8 mouse cellular contexts compared by ENCODE assay signal in genomic region chr12:89450667-89451298, GRCm38 (mm10).
DNase-seq lines count a peak whose midpoint lies in the region; ATAC-seq and TF ChIP-seq lines count a peak whose summit lies in the region.

No protein-coding gene starts in this region.

- no peaks in the 10 kb centered on the region for H3K27me3 ChIP-seq in liver, adult 2 months (ENCODE audit: control insufficient read depth, insufficient read depth, low read length)
- no peaks in the 10 kb centered on the region for H3K27me3 ChIP-seq in liver, embryonic 12.5 days (replicated peaks)
- no peaks in the 10 kb centered on the region for H3K27me3 ChIP-seq in hindbrain, embryonic 15.5 days
- no peaks in the 10 kb centered on the region for H3K27me3 ChIP-seq in neural tube, embryonic 14.5 days (ENCODE audit: control insufficient read depth, insufficient read depth, low read length)

- no peaks in the 10 kb centered on the region for H3K4me1 ChIP-seq in liver, adult 2 months (ENCODE audit: control insufficient read depth, insufficient read depth, low read length)
- H3K4me1 ChIP-seq in liver, embryonic 12.5 days: no peaks in the 10 kb centered on the region
- H3K4me1 ChIP-seq in hindbrain, embryonic 15.5 days (replicated peaks): no peaks in the 10 kb centered on the region
- H3K4me1 ChIP-seq in neural tube, embryonic 14.5 days (ENCODE audit: control insufficient read depth, insufficient read depth, low read length): no peaks in the 10 kb centered on the region

- no peaks in the 10 kb centered on the region for H3K36me3 ChIP-seq in liver, adult 2 months (ENCODE audit: control insufficient read depth, insufficient read depth, low read length)
- H3K36me3 ChIP-seq in liver, embryonic 12.5 days: no peaks in the 10 kb centered on the region
- no peaks in the 10 kb centered on the region for H3K36me3 ChIP-seq in hindbrain, embryonic 15.5 days
- no peaks in the 10 kb centered on the region for H3K36me3 ChIP-seq in neural tube, embryonic 14.5 days (ENCODE audit: control insufficient read depth, insufficient read depth, low read length)

- H3K4me2 ChIP-seq in liver, embryonic 12.5 days: no peak overlapping the region
- no peak overlapping the region for H3K4me2 ChIP-seq in hindbrain, embryonic 15.5 days
- no peak overlapping the region for H3K4me2 ChIP-seq in neural tube, embryonic 14.5 days (ENCODE audit: low read depth, low read length)

- no peaks in the 10 kb centered on the region for H3K9me3 ChIP-seq in liver, embryonic 12.5 days (replicated peaks)
- H3K9me3 ChIP-seq in hindbrain, embryonic 15.5 days: no peaks in the 10 kb centered on the region
- no peaks in the 10 kb centered on the region for H3K9me3 ChIP-seq in neural tube, embryonic 14.5 days (ENCODE audit: control insufficient read depth, low read length)

- H3K4me3 ChIP-seq in liver, adult 2 months (ENCODE audit: insufficient read depth, low read depth, low read length): no peak overlapping the region
- no peak overlapping the region for H3K4me3 ChIP-seq in liver, embryonic 12.5 days
- no peak overlapping the region for H3K4me3 ChIP-seq in hindbrain, embryonic 15.5 days
- no peak overlapping the region for H3K4me3 ChIP-seq in neural tube, embryonic 14.5 days (ENCODE audit: low read depth, low read length)

- 6% methylated on average over 2 of the region's 2 CpGs for WGBS in liver, adult 2 months
- 6% methylated on average over 2 of the region's 2 CpGs for WGBS in liver, embryonic 12.5 days (ENCODE audit: insufficient replicate concordance)
- WGBS in hindbrain, embryonic 15.5 days: 0% methylated on average over 2 of the region's 2 CpGs
- 3% methylated on average over 2 of the region's 2 CpGs for WGBS in neural tube, embryonic 14.5 days

- no peaks in the 10 kb centered on the region for H3K79me2 ChIP-seq in liver, adult 2 months (ENCODE audit: control insufficient read depth, insufficient read depth, low read length)

- no peak for TF ChIP-seq POLR2A in liver, adult 2 months (IDR thresholded peaks at IDR 0.05; ENCODE audit: extremely low read depth, insufficient read depth, low read length)

- peak; percentile 38; the same call in 1 of the 2 replicates for TF ChIP-seq CTCF in liver, adult 2 months (IDR thresholded peaks at IDR 0.05; ENCODE audit: low read depth, low read length)

- H3K27ac ChIP-seq in liver, adult 2 months (replicated peaks; ENCODE audit: insufficient read depth, low read depth, low read length): no peak overlapping the region
- H3K27ac ChIP-seq in liver, embryonic 12.5 days: no peak overlapping the region
- H3K27ac ChIP-seq in hindbrain, embryonic 15.5 days (replicated peaks): no peak overlapping the region
- no peak overlapping the region for H3K27ac ChIP-seq in neural tube, embryonic 14.5 days (ENCODE audit: low read depth, low read length)

- no peak for ATAC-seq in liver, embryonic 12.5 days
- ATAC-seq in hindbrain, embryonic 15.5 days (ENCODE audit: low FRiP score, low read depth): peak; percentile 81; the same call in 1 of the 2 replicates
- peak; percentile 73 for ATAC-seq in neural tube, embryonic 14.5 days (ENCODE audit: low read depth)
- ATAC-seq in erythroid progenitor cell, adult 5-6 weeks (replicated peaks; ENCODE audit: low FRiP score, poor library complexity, severe bottlenecking): no peak

- no peak overlapping the region for H3K9ac ChIP-seq in liver, adult 2 months (ENCODE audit: low read depth, low read length)
- H3K9ac ChIP-seq in liver, embryonic 12.5 days: no peak overlapping the region
- H3K9ac ChIP-seq in hindbrain, embryonic 15.5 days: no peak overlapping the region
- H3K9ac ChIP-seq in neural tube, embryonic 14.5 days (replicated peaks; ENCODE audit: low read depth, low read length): no peak overlapping the region

- peak; percentile 12 for DNase-seq in liver, adult 2 months (ENCODE audit: extremely low read depth, low read depth, low spot score)
- peak; percentile 38 for DNase-seq in R1 (ENCODE audit: low read depth, low spot score)
- peak; percentile 45 for DNase-seq in embryo, embryonic 11.5 days (ENCODE audit: low read depth, low spot score)
- DNase-seq in left cerebral cortex, postnatal 25 days (ENCODE audit: low spot score in 2 of 2): peak; percentile 68 to 82

- intact Hi-C loops in left cerebral cortex, postnatal 25 days (cut with DNase I): no loop called here

Comparison
In these comparisons a context has a peak if more than half of its experiments do, and no peak if none do; other contexts are left out.
1. DNase-seq: peak in every context shown above with its lines; median percentile 75 in left cerebral cortex, postnatal 25 days; 45 in embryo, embryonic 11.5 days; 38 in R1; 12 in liver, adult 2 months.
2. ATAC-seq: peak in hindbrain, embryonic 15.5 days (single experiment) and neural tube, embryonic 14.5 days (single experiment); none in liver, embryonic 12.5 days (single experiment) and erythroid progenitor cell, adult 5-6 weeks (single experiment).